Mouse (Mus musculus): ENCODE measurements around the gene Filip1. TPM values are rescaled to one million over a fixed set of nuclear protein-coding genes. Genes with fewer than 3 reads are reported as not detected.
A peak's percentile ranks its signal among the peaks of the same experiment; 100 is the strongest.

Filip1 gene
- polyA plus RNA-seq, 1 experiment from 2014 or later, result 19.8 TPM

GRCm38 (mm10) chr9:79965600-79966392, 46.9 kb downstream of the Filip1 start:
- H3K27me3 ChIP-seq (ENCODE audit: control insufficient read depth, insufficient read depth, low read length), result no peaks in the 10 kb centered on the region
- no peak for ATAC-seq (replicated peaks; ENCODE audit: insufficient number of reproducible peaks, low FRiP score, low TSS enrichment)
- no peak overlapping the region for H3K4me3 ChIP-seq (ENCODE audit: low read depth, low read length)
- 71% methylated on average over 14 of the region's 14 CpGs for WGBS (ENCODE audit: insufficient replicate concordance)
- H3K4me1 ChIP-seq (ENCODE audit: control insufficient read depth, insufficient read depth, low read length), result peaks cover 43% of the 10 kb centered on the region
- H3K4me2 ChIP-seq, result no peak overlapping the region
- no peaks in the 10 kb centered on the region for H3K36me3 ChIP-seq (ENCODE audit: control insufficient read depth, insufficient read depth, low read length)
- no peak overlapping the region for H3K9ac ChIP-seq (ENCODE audit: low read depth, low read length)
- no peaks in the 10 kb centered on the region for H3K9me3 ChIP-seq (replicated peaks; ENCODE audit: control insufficient read depth, low read length)
- no peak overlapping the region for H3K27ac ChIP-seq (ENCODE audit: low read depth, low read length)

GRCm38 (mm10) chr9:79965003-79965402, 47.6 kb downstream of the Filip1 start:
- Histone ChIP-seq H3K4me3 (ENCODE audit: low read depth, low read length) (no peak overlapping the region), H3K27ac (ENCODE audit: low read depth, low read length) (no peak overlapping the region), H3K36me3 (ENCODE audit: control insufficient read depth, insufficient read depth, low read length) (no peaks in the 10 kb centered on the region), H3K9ac (ENCODE audit: low read depth, low read length) (no peak overlapping the region), H3K9me3 (replicated peaks; ENCODE audit: control insufficient read depth, low read length) (no peaks in the 10 kb centered on the region), H3K4me1 (ENCODE audit: control insufficient read depth, insufficient read depth, low read length) (peaks cover 37% of the 10 kb centered on the region), H3K27me3 (ENCODE audit: control insufficient read depth, insufficient read depth, low read length) (no peaks in the 10 kb centered on the region), H3K4me2 (no peak overlapping the region)
- no peak for ATAC-seq (replicated peaks; ENCODE audit: insufficient number of reproducible peaks, low FRiP score, low TSS enrichment)
- 66% methylated on average over 5 of the region's 5 CpGs for WGBS (ENCODE audit: insufficient replicate concordance)

- H3K4me3 ChIP-seq (ENCODE audit: low read depth, low read length), result no peak overlapping the region
- H3K27ac ChIP-seq (ENCODE audit: low read depth, low read length), result 0 out of 2 replicates have a peak overlapping the region, but pooled peaks have one; percentile 10
- no peaks in the 10 kb centered on the region for H3K36me3 ChIP-seq (ENCODE audit: control insufficient read depth, insufficient read depth, low read length)
- H3K4me1 ChIP-seq (ENCODE audit: control insufficient read depth, insufficient read depth, low read length), result peaks cover 17% of the 10 kb centered on the region
- peak overlapping the region; percentile 37 for H3K4me2 ChIP-seq
- H3K9ac ChIP-seq (ENCODE audit: low read depth, low read length), result peak overlapping the region; percentile 39; the same call in 1 of the 2 replicates
- H3K27me3 ChIP-seq (ENCODE audit: control insufficient read depth, insufficient read depth, low read length), result no peaks in the 10 kb centered on the region
- 55% methylated on average over 16 of the region's 16 CpGs for WGBS (ENCODE audit: insufficient replicate concordance)
- H3K9me3 ChIP-seq (replicated peaks; ENCODE audit: control insufficient read depth, low read length), result no peaks in the 10 kb centered on the region
- ATAC-seq (replicated peaks; ENCODE audit: insufficient number of reproducible peaks, low FRiP score, low TSS enrichment), result 0 out of 2 replicates have a peak, but pooled peaks have one; percentile 18
Measured at GRCm38 (mm10) chr9:79961630-79962285, 50.9 kb downstream of the Filip1 start.

DNA sequence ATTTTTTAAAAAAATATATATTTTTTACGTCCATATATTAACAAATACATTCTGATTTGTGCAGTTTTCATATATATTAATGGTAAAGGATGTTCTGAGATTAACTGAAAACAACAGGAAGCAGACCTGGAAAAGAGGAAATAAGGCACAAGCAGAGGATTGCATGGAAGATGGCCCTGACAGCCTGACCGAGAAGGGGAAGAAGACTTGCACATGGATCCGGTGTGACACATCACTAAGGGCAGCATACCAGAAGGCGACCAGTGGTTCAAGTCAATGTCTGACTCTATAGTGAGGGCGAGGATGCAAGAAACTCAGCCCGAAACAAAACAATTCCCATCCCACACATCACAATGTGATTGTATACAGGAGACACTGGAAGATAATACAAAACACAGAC, 52.2 kb downstream of the Filip1 start:
- Histone ChIP-seq H3K27me3 (ENCODE audit: control insufficient read depth, insufficient read depth, low read length) (no peaks in the 10 kb centered on the region), H3K4me3 (ENCODE audit: low read depth, low read length) (no peak overlapping the region), H3K4me2 (no peak overlapping the region), H3K9me3 (replicated peaks; ENCODE audit: control insufficient read depth, low read length) (no peaks in the 10 kb centered on the region), H3K4me1 (ENCODE audit: control insufficient read depth, insufficient read depth, low read length) (peaks cover 11% of the 10 kb centered on the region), H3K9ac (ENCODE audit: low read depth, low read length) (no peak overlapping the region), H3K36me3 (ENCODE audit: control insufficient read depth, insufficient read depth, low read length) (no peaks in the 10 kb centered on the region), H3K27ac (ENCODE audit: low read depth, low read length) (no peak overlapping the region)
- ATAC-seq (replicated peaks; ENCODE audit: insufficient number of reproducible peaks, low FRiP score, low TSS enrichment), result no peak
- 75% methylated on average over 6 of the region's 6 CpGs for WGBS (ENCODE audit: insufficient replicate concordance)

DNA sequence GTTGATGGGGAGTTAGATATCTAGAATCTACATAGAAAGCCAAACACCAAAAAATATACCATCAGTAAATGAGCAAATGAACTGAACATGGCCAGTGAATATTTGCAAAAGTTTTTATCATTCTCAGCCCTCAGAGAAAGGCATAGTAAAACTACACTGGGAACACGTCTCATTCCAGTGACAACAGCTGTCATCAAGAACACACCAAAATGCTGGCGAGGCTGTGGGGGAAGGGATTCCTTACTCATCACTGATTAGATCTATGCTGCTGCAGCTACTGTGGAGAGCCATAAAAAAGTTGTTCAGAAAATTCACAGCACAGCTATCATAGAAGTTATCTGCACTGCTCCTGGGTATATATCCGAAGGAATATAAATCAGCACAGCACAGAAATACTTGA, 54.3 kb downstream of the Filip1 start:
- ATAC-seq (replicated peaks; ENCODE audit: insufficient number of reproducible peaks, low FRiP score, low TSS enrichment), result no peak
- Histone ChIP-seq H3K4me2 (no peak overlapping the region), H3K36me3 (ENCODE audit: control insufficient read depth, insufficient read depth, low read length) (no peaks in the 10 kb centered on the region), H3K27ac (ENCODE audit: low read depth, low read length) (no peak overlapping the region), H3K4me1 (ENCODE audit: control insufficient read depth, insufficient read depth, low read length) (peaks cover 15% of the 10 kb centered on the region), H3K9me3 (replicated peaks; ENCODE audit: control insufficient read depth, low read length) (no peaks in the 10 kb centered on the region), H3K4me3 (ENCODE audit: low read depth, low read length) (no peak overlapping the region), H3K27me3 (ENCODE audit: control insufficient read depth, insufficient read depth, low read length) (no peaks in the 10 kb centered on the region), H3K9ac (ENCODE audit: low read depth, low read length) (no peak overlapping the region)
- 37% methylated on average over 3 of the region's 3 CpGs for WGBS (ENCODE audit: insufficient replicate concordance)

DNA sequence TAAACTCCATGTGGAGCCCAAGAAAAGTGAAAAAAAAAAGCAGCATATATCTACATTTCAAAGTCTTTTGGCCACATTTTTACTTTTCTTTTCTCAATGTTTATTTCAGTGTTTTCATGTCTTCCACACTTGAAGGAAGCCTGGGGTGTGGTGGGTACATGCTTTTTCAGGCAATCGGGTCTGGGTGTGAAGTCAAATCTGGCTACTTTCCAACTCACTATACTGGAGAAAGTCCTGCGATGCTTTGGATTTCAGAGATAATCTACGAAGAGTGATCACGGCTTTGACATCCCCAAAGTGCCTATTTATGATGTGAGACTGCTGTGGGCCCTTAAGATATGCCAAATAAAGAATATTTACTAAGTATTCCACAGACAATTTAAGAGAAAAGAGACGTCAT, 57.7 kb downstream of the Filip1 start:
- 47% methylated on average over 5 of the region's 5 CpGs for WGBS (ENCODE audit: insufficient replicate concordance)
- Histone ChIP-seq H3K4me3 (ENCODE audit: low read depth, low read length) (no peak overlapping the region), H3K27ac (ENCODE audit: low read depth, low read length) (no peak overlapping the region), H3K4me2 (no peak overlapping the region), H3K4me1 (ENCODE audit: control insufficient read depth, insufficient read depth, low read length) (peaks cover 25% of the 10 kb centered on the region), H3K9me3 (replicated peaks; ENCODE audit: control insufficient read depth, low read length) (no peaks in the 10 kb centered on the region), H3K36me3 (ENCODE audit: control insufficient read depth, insufficient read depth, low read length) (no peaks in the 10 kb centered on the region), H3K27me3 (ENCODE audit: control insufficient read depth, insufficient read depth, low read length) (no peaks in the 10 kb centered on the region), H3K9ac (ENCODE audit: low read depth, low read length) (no peak overlapping the region)
- no peak for ATAC-seq (replicated peaks; ENCODE audit: insufficient number of reproducible peaks, low FRiP score, low TSS enrichment)

- Histone ChIP-seq H3K4me3 (ENCODE audit: low read depth, low read length) (no peak overlapping the region), H3K9me3 (replicated peaks; ENCODE audit: control insufficient read depth, low read length) (no peaks in the 10 kb centered on the region), H3K36me3 (ENCODE audit: control insufficient read depth, insufficient read depth, low read length) (no peaks in the 10 kb centered on the region), H3K4me2 (peak overlapping the region; percentile 43), H3K9ac (ENCODE audit: low read depth, low read length) (no peak overlapping the region), H3K27ac (ENCODE audit: low read depth, low read length) (peak overlapping the region; percentile 82), H3K4me1 (ENCODE audit: control insufficient read depth, insufficient read depth, low read length) (peaks cover 27% of the 10 kb centered on the region), H3K27me3 (ENCODE audit: control insufficient read depth, insufficient read depth, low read length) (no peaks in the 10 kb centered on the region)
- no peak for ATAC-seq (replicated peaks; ENCODE audit: insufficient number of reproducible peaks, low FRiP score, low TSS enrichment)
- WGBS (ENCODE audit: insufficient replicate concordance), result 46% methylated on average over 8 of the region's 8 CpGs
Measured at GRCm38 (mm10) chr9:79951984-79952383, 60.7 kb downstream of the Filip1 start.

- Histone ChIP-seq H3K9me3 (replicated peaks; ENCODE audit: control insufficient read depth, low read length) (no peaks in the 10 kb centered on the region), H3K4me2 (no peak overlapping the region)
- 76% methylated on average over 5 of the region's 5 CpGs for WGBS (ENCODE audit: insufficient replicate concordance)
Measured at GRCm38 (mm10) chr9:79951339-79951738, 61.3 kb downstream of the Filip1 start.

More at GRCm38 (mm10) chr9:79951339-79951738, 61.3 kb downstream of the Filip1 start:
- no peaks in the 10 kb centered on the region for H3K36me3 ChIP-seq (ENCODE audit: control insufficient read depth, insufficient read depth, low read length)
- no peak overlapping the region for H3K9ac ChIP-seq (ENCODE audit: low read depth, low read length)
- H3K4me1 ChIP-seq (ENCODE audit: control insufficient read depth, insufficient read depth, low read length), result peaks cover 27% of the 10 kb centered on the region
- peak overlapping the region; percentile 82; the same call in 1 of the 2 replicates for H3K27ac ChIP-seq (ENCODE audit: low read depth, low read length)
- no peak overlapping the region for H3K4me3 ChIP-seq (ENCODE audit: low read depth, low read length)
- no peak for ATAC-seq (replicated peaks; ENCODE audit: insufficient number of reproducible peaks, low FRiP score, low TSS enrichment)
- no peaks in the 10 kb centered on the region for H3K27me3 ChIP-seq (ENCODE audit: control insufficient read depth, insufficient read depth, low read length)
